Mouse (Mus musculus) heart, embryonic 11.5 days (tissue): ENCODE results near the gene Blvra. TPM values are rescaled to one million over a fixed set of nuclear protein-coding genes. Genes with fewer than 3 reads are reported as not detected.
A peak's percentile ranks its signal among the peaks of the same experiment; 100 is the strongest.
"Not testable (repeated sequence)": the region's sequence is repeated elsewhere in the genome, so short reads cannot be mapped to it uniquely, and the experiment has no call there.

Source experiments
- ATAC-seq: fragments of 200-750 bp; cut with Nextera tagmentation; replicated peaks from 2 replicates; pipeline ENCODE4 v1.8.0; 2017; ENCODE audit warnings: moderate library complexity; ENCODE audit not compliant: insufficient number of reproducible peaks, low FRiP score, low TSS enrichment
- H3K27ac ChIP-seq: fragments of 300-500 bp; sonication (generic); 2 replicates; pipeline ENCODE4 v1.5.1; 2014; ENCODE audit warnings: mild to moderate bottlenecking, low read depth, low read length
- H3K27me3 ChIP-seq: fragments of 300-500 bp; sonication (generic); 2 replicates; pipeline ENCODE4 v1.6.1; 2014; ENCODE audit warnings: mild to moderate bottlenecking, low read length, mixed read lengths; ENCODE audit not compliant: control insufficient read depth, insufficient read depth
- H3K36me3 ChIP-seq: fragments of 300-500 bp; sonication (generic); 2 replicates; pipeline ENCODE4 v1.6.1; 2014; ENCODE audit warnings: mild to moderate bottlenecking, low read length, moderate library complexity, mixed read lengths; ENCODE audit not compliant: control insufficient read depth, insufficient read depth
- H3K4me1 ChIP-seq: fragments of 300-500 bp; sonication (generic); 2 replicates; pipeline ENCODE4 v1.6.1; 2014; ENCODE audit warnings: low read length; ENCODE audit not compliant: control insufficient read depth, insufficient read depth
- H3K4me2 ChIP-seq: fragments of 300-500 bp; sonication (generic); 2 replicates; pipeline ENCODE4 v1.6.1; 2014; ENCODE audit warnings: mild to moderate bottlenecking, moderate library complexity
- H3K4me3 ChIP-seq: fragments of 300-500 bp; sonication (generic); 2 replicates; pipeline ENCODE4 v1.5.1; 2014; ENCODE audit warnings: low read depth, low read length
- H3K9ac ChIP-seq: fragments of 300-500 bp; sonication (generic); 2 replicates; pipeline ENCODE4 v1.6.1; 2014; ENCODE audit warnings: mild to moderate bottlenecking, low read depth, low read length, moderate library complexity
- H3K9me3 ChIP-seq: fragments of 300-500 bp; sonication (generic); replicated peaks from 2 replicates; pipeline ENCODE4 v1.6.1; 2016; ENCODE audit warnings: low read length; ENCODE audit not compliant: control insufficient read depth
- WGBS: fragments of 180-500 bp; shearing (Covaris S2); extraction: QIAGEN DNeasy Blood & Tissue Kit; methylation state at CpG from one replicate; pipeline ENCODE4 v1.1.7; 2014; ENCODE audit not compliant: insufficient replicate concordance; 5-methylcytosine and 5-hydroxymethylcytosine counted together
- polyA plus RNA-seq: library from polyadenylated mRNA; unstranded; fragments of >200 nt; fragmentation: Nextera tagmentation; extraction: Ambion mirVana; gene quantifications from 2 replicates; pipeline ENCODE4 v1.2.1, GENCODE M21; 2014

Gene Blvra
- polyA plus RNA-seq, 1 experiment from 2014 or later: 43.4 TPM

- H3K9me3 ChIP-seq: no peaks in the 10 kb centered on the region
- no peak overlapping the region for H3K27ac ChIP-seq
- no peaks in the 10 kb centered on the region for H3K4me1 ChIP-seq
- no peak overlapping the region for H3K4me2 ChIP-seq
- no peak; the same call in 1 of the 2 replicates for ATAC-seq
- no peak overlapping the region for H3K4me3 ChIP-seq
- WGBS: 88% methylated on average over 8 of the region's 8 CpGs
- H3K27me3 ChIP-seq: no peaks in the 10 kb centered on the region
- no peak overlapping the region for H3K9ac ChIP-seq
- H3K36me3 ChIP-seq: peaks cover 39% of the 10 kb centered on the region
These were observed 51.2 kb downstream of the Blvra start for GRCm38 (mm10) chr2:127121591-127122235.

GRCm38 (mm10) chr2:127128926-127129325 is 58.5 kb downstream of the Blvra start:
- Histone ChIP-seq H3K4me3 (no peak overlapping the region), H3K36me3 (peaks cover 12% of the 10 kb centered on the region), H3K9ac (no peak overlapping the region), H3K9me3 (no peaks in the 10 kb centered on the region), H3K4me2 (no peak overlapping the region), H3K27ac (no peak overlapping the region), H3K27me3 (no peaks in the 10 kb centered on the region), H3K4me1 (peaks cover 17% of the 10 kb centered on the region)
- WGBS: 68% methylated on average over 5 of the region's 5 CpGs
- ATAC-seq: no peak

- no peak overlapping the region for H3K9ac ChIP-seq
- WGBS: 71% methylated on average over 8 of the region's 8 CpGs
- peaks cover 2% of the 10 kb centered on the region; the same call in 1 of the 2 replicates for H3K36me3 ChIP-seq
- no peak overlapping the region for H3K4me3 ChIP-seq
- no peak overlapping the region for H3K27ac ChIP-seq
- no peaks in the 10 kb centered on the region for H3K9me3 ChIP-seq
- H3K27me3 ChIP-seq: no peaks in the 10 kb centered on the region
- peaks cover 17% of the 10 kb centered on the region for H3K4me1 ChIP-seq
- ATAC-seq: no peak
- no peak overlapping the region for H3K4me2 ChIP-seq
These were observed 60.9 kb downstream of the Blvra start for GRCm38 (mm10) chr2:127131353-127131752.

GRCm38 (mm10) chr2:127133621-127134461 is 63.4 kb downstream of the Blvra start, which contains the start of gene Ncaph:
Gene Ncaph (minus strand): TSS chr2:127133954.
- Histone ChIP-seq H3K4me2 (peak within 1 kb of the TSS; percentile 84), H3K9ac (peak within 1 kb of the TSS; percentile 87), H3K27me3 (no peaks in the 10 kb centered on the region), H3K4me1 (peaks cover 27% of the 10 kb centered on the region), H3K27ac (peak within 1 kb of the TSS; percentile 93), H3K36me3 (no peaks in the 10 kb centered on the region), H3K9me3 (no peaks in the 10 kb centered on the region), H3K4me3 (peak within 1 kb of the TSS; percentile 87)
- WGBS: 2% methylated on average over 57 of the region's 57 CpGs
- ATAC-seq: peak; percentile 90

GRCm38 (mm10) chr2:127135255-127135654 is 64.8 kb downstream of the Blvra start:
- not testable (repeated sequence) for H3K4me3 ChIP-seq, H3K27me3 ChIP-seq, H3K36me3 ChIP-seq, H3K9me3 ChIP-seq, H3K27ac ChIP-seq, H3K4me2 ChIP-seq, H3K9ac ChIP-seq, ATAC-seq
- peaks cover 22% of the 10 kb centered on the region for H3K4me1 ChIP-seq
- 35% methylated on average over 2 of the region's 3 CpGs for WGBS

- peaks cover 20% of the 10 kb centered on the region for H3K4me1 ChIP-seq
- no peak overlapping the region for H3K27ac ChIP-seq
- H3K9me3 ChIP-seq: no peaks in the 10 kb centered on the region
- WGBS: 4% methylated on average over 5 of the region's 5 CpGs
- ATAC-seq: peak; percentile 33; the same call in 1 of the 2 replicates
- H3K36me3 ChIP-seq: peaks cover 14% of the 10 kb centered on the region
- H3K4me2 ChIP-seq: peak overlapping the region; percentile 35
- H3K4me3 ChIP-seq: no peak overlapping the region
- no peaks in the 10 kb centered on the region; the same call in 1 of the 2 replicates for H3K27me3 ChIP-seq
- H3K9ac ChIP-seq: no peak overlapping the region
These were observed 66.5 kb downstream of the Blvra start for GRCm38 (mm10) chr2:127136979-127137378.

- ATAC-seq: no peak
- H3K4me1 ChIP-seq: peaks cover 19% of the 10 kb centered on the region
- no peaks in the 10 kb centered on the region for H3K9me3 ChIP-seq
- no peak overlapping the region for H3K4me3 ChIP-seq
- no peak overlapping the region for H3K4me2 ChIP-seq
- peaks cover 14% of the 10 kb centered on the region for H3K36me3 ChIP-seq
- no peak overlapping the region for H3K27ac ChIP-seq
- H3K9ac ChIP-seq: no peak overlapping the region
- H3K27me3 ChIP-seq: no peaks in the 10 kb centered on the region; the same call in 1 of the 2 replicates
- 75% methylated on average over 10 of the region's 10 CpGs for WGBS
These were observed 67.5 kb downstream of the Blvra start for GRCm38 (mm10) chr2:127137838-127138420.

- Histone ChIP-seq H3K9ac (no peak overlapping the region), H3K36me3 (peaks cover 14% of the 10 kb centered on the region), H3K4me1 (peaks cover 18% of the 10 kb centered on the region), H3K9me3 (no peaks in the 10 kb centered on the region), H3K4me2 (no peak overlapping the region), H3K4me3 (no peak overlapping the region), H3K27ac (no peak overlapping the region), H3K27me3 (no peaks in the 10 kb centered on the region; the same call in 1 of the 2 replicates)
- ATAC-seq: no peak
- 89% methylated on average over 4 of the region's 4 CpGs for WGBS
These were observed 68.0 kb downstream of the Blvra start for GRCm38 (mm10) chr2:127138449-127138848.
